Mouse (Mus musculus) spleen, postnatal 36 days (tissue): ENCODE results near the gene Psmd9.

ENCODE experiments used
- DNase-seq, 2 experiments: peaks; one replicate each; pipeline ENCODE4 v3.0.0; 2022; ENCODE audit warnings: low spot score in 2 of 2, mixed read lengths in 1 of 2

Psmd9 gene

DNA sequence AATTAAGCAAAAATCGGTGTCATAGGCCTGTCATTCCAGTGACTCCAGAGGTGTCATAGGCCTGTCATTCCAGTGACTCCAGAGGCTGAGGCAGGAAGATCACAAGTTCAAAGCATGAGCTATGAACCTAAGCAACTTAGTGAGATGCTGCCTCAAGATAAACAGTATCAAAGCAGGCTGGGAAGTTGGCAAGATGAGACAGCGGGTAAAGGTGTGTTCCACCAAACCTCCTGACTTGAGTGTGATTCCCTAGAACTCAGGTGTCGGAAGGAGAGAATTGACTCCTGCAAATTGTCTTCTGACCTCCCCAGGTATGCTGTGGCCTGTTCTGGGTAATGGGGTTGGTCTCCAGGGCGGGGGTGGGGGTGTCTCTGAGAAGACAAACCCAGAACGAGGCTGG lies at the start of gene Psmd9:
Gene Psmd9 (plus strand): TSS at position 130 of the 400 bp plus-strand sequence.
- no peak for DNase-seq

DNA sequence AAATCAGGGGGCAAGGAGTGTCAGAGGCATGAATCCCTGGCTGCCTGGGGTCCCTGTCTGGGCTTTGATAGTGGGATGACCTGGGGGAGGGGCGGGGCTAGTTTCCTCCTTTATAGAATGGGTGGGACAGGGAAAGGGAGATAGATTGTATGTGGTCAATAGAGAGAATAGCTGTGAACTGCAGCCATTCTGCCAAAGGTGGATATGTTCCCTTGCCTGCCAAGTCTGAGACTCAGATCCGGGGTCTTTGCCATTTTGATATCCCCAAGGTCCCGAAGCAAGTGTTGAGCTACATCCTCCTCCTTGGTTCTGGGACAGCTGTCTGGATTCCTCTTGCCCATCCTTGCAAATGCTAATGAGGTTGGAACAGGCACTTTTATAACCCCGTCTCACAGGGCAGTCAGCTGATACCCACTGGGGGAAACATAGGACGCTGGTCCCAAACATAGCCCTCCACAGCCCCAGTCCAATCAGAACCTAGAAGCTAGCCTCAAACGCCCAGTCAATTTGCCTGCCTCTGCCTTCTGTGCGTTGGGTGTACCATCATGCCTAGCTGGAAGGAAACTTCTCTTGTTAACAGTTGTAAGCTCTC lies 48.5 kb upstream of the Psmd9 start:
- no peak for DNase-seq

GRCm38 (mm10) chr5:123122181-123122580 lies 47.0 kb upstream of the Psmd9 start:
- DNase-seq, result peak in 1 of 2 experiments; percentile 45

DNA sequence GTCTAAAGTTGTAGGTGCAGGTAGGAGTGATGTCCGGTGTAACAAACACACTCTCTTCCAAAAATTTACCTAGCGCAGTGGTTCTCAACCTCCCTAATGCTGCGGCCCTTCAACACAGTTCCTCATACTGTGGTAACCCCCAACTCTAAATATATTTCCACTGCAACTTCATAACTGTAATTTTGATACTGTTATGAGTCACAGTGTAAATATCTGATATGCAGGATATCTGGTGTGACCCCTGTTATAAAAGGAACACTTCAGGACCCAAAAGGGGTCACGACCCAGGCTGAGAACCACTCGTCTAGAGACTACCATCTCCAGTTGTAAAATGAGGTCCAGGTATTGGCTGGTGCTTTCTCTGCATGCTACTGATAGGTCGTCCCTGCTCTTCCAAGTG lies 44.1 kb upstream of the Psmd9 start:
- DNase-seq, result no peak

GRCm38 (mm10) chr5:123125638-123126406 lies 43.4 kb upstream of the Psmd9 start:
- DNase-seq, result peak; percentile 82 to 84

DNA sequence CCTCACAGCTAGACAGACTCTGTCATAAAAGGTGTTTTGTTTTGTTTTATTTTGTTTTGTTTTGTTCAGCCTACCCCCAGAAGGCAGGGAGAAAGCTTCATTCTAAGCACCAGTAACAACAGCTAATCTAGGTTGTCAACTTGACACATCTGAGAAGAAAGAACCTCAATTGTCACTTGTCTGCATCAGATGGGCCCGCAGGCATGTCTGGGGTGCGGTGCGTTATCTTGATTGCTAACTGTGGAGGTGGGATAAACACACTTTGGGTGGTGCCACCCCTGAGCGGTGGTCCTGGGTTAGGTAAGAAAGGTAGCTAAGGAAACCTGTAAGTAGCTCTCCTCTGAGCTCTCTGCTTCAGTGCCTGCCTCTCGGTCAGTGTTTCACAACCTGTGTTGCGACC lies 42.2 kb upstream of the Psmd9 start:
- DNase-seq, result no peak

DNA sequence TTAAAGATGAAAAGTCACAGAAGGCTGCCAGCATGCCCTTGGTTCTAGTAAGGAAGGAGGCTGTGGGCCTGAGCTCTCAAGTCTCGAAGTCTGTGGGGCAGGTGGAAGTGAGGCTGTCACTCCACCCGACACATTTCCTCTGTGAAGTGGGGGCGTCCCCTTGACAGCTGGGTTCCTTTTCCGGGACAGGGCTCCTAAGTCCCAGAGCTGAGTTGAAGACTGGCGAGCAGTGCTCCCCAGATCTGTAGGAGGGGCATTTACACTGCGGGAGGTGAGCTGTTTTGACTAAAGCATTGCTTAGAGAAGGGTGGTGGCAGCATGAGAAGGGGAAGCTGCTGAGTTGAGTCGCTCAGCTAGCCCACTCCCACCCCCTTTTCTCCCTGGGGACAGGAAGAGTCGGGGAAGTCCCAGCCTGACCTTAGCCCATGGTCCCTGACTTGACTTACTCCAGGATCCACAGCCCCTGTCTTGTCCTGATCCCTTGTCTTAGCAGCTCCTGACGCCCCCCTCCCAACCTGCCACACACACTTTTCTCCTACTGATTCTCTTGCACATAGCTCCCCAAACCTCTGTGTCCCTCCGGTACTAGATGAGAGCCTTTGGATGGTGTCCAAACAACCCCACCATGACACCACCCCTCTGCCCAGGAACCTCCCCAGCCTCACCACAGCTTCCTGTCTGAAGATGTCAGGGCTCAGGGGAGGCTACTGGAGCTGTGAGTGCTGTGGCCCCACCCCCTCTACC lies 40.6 kb upstream of the Psmd9 start:
- DNase-seq, result peak; percentile 95 to 96

DNA sequence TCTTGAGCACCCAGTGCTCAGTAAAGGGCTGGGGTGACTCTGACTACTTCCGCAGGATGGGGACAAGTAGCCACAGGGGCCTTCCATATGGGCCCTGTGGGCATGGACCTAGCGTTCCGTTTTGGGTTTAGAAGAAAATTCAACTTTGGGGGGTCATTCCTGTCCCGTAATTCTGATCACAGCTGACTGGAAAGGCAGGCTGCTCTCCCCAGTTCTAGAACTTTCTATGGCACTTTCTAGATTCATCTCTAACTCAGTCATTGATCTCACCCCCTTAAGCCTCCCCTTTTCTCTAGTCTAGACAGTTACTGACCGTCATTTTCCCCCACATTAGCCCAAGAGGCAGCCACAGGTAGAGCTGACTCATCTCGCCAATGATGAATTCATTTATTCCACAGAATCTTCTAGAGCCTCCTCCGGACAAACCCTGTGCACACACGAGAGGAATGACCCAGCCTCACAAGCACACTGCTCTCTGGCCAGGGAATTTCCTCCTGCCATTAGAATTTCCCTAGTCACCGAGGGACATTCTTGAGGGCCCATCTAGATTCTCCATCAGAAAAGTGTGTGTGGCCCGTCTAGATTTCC lies 39.9 kb upstream of the Psmd9 start:
- no peak for DNase-seq

DNA sequence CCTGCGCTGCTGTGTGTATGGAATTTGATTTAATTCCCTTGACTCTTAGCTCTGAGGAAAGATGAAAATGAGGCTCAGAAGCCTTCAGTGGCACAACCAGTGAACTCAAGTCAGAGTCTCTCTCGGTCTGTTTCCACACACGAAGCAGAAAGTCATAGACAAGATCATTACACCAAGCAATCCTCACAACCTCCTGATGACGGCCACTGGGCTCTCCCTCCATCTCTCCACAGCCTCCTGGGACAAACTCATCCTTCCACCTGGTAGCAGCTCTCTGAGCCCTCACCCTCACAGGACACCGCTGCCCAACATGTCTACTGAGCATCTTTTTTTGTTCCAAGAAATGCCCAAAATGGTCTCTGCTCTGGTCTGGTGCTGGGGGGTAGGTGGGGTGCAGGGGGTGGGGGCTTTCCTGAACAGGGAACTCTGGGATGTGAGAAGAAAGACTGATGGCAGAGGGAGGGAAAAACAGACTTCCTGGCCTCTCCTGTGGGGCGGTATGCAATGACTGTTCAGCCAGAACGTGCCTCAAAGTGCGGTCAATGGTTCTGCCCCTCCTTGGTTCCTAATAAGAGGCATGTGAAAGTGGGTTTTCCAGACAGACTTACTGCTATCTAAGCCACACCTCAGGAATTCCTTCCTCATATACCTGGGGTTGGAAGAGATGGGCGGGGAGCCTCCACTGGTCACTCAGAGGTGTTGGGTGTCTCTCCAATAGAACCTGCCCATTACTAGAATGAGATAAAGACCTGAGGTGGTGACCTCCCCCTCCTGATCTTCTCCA lies 39.0 kb upstream of the Psmd9 start:
- DNase-seq, result no peak

DNA sequence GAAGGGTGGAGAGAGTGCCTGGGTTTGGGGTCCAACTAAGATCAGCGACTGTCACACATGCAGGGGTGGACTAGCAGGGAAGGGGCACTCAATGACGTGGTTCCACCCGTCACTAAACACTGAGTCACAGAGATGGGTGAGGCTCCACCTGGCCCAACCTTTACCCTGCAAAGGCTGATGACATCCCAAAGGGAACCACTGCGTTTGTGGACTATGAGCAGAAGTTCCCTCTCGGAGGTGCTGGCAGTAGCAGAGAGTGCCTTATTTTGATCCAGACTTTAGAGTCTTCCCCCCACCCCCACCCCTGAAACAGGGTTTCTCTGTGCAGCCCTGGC lies 38.4 kb upstream of the Psmd9 start:
- DNase-seq, result no peak

DNA sequence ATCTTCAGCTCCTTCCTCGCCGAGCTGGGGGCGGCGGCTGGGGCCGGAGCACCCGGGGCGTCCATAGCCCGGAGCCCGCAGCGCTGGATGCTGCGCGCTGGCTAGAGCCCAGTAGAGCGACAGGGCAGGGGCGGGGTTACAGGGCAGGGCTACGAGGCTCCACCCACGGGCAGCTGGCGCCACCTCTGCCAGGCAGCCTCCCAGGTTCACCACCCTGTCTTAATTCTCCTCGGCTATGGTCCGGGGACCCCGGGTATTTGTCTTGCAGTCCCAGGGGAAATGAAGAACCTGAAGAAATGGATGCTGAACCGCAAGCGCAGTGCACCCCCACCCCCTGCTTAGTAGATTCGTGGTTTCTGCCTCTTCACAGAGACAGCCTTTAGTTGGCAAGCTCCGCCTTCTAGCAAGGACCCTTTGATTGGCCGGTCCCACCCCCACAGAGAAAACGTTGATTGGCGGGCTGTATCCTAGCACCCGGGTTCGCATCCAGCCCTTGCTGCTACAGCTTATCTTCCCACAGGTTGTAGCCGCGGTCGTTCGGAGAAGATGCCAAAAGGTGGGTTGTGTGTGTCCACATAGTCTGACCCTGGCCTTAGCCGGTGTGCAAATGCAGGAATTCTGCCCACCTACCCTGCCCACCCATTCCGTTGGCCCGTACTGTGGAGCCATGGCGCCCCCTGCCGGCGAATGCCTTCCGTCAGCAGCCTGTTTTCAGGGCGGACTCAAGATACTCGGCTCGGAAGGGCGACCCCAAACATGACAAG lies 36.7 kb upstream of the Psmd9 start, which contains the start of gene Rhof:
Gene Rhof (minus strand): TSS at position 385 of the 764 bp plus-strand sequence.
- DNase-seq, result peak; percentile 92 to 93

GRCm38 (mm10) chr5:123133083-123133783 lies 36.0 kb upstream of the Psmd9 start:
- peak; percentile 76 to 84 for DNase-seq

DNA sequence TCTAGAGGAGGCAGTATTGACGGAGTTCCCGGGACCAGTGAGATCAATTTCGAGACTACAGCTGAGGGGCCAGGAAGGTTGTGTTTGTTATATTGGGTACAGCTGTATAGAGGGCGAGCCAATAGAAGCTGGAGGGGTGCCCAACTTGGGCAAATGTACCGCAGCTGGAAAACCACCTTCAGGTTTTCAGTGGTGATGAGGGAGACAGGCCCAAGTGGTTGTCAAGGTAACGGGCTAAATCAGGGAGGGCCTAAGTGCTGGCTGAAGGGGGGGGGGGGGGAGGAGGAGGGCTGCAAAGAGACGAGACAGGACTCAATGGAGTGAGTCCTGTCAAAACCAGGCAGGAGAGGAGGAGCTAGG lies 35.4 kb upstream of the Psmd9 start:
- DNase-seq, result no peak

- DNase-seq, result no peak
Measured at GRCm38 (mm10) chr5:123134186-123134874, 34.9 kb upstream of the Psmd9 start.

DNA sequence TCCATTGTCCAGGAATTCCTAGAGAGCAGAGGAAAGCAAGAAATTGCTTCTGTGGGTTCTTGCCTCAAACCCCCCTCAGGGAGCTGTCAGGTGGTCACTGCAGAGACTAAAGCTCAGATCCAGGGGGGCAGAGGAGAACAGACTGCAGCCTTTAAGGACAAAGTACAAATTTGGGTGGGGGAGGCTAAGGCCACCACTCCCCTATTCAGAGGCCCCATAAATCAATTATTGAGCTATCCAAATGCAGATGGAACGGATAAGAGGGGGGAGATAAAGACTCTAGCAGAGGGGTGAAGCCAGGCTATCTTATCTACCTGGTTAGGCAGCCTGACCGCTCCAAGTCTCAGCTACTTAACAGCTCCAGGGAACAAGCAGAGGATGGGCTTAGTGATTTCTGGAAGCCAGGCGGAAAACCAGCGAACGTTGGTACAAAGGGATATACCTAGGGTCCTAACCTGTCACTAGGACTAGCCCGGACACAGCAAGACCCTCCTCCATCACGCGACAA lies 34.3 kb upstream of the Psmd9 start:
- no peak for DNase-seq

GRCm38 (mm10) chr5:123135471-123136360 lies 33.5 kb upstream of the Psmd9 start:
- peak; percentile 64 to 66 for DNase-seq

- peak; percentile 75 to 78 for DNase-seq
Measured at GRCm38 (mm10) chr5:123136361-123137043, 32.7 kb upstream of the Psmd9 start.
